Mouse (Mus musculus): ENCODE results near the gene Kcnmb3. TPM values are rescaled to one million over a fixed set of nuclear protein-coding genes. Genes with fewer than 3 reads are reported as not detected.

Kcnmb3 gene
- total and polyA plus RNA-seq, 3 experiments = not detected

- no peak overlapping the region for H3K27ac ChIP-seq (ENCODE audit: control insufficient read depth, low read depth, low read length)
- TF ChIP-seq HCFC1 (IDR thresholded peaks at IDR 0.05; ENCODE audit: low read depth, low read length) = no peak
- no peak for TF ChIP-seq ZC3H11A (IDR thresholded peaks at IDR 0.05; ENCODE audit: low read depth, low read length)
- no peak for TF ChIP-seq USF1 (IDR thresholded peaks at IDR 0.05; ENCODE audit: low read depth, low read length)
- no peak for TF ChIP-seq USF2 (IDR thresholded peaks at IDR 0.05; ENCODE audit: borderline replicate concordance in 1 of 2, insufficient read depth in 1 of 2, low read depth in 1 of 2, low read length in 2 of 2)
- no peak for TF ChIP-seq ZKSCAN1 (IDR thresholded peaks at IDR 0.05; ENCODE audit: low read depth, low read length)
- TF ChIP-seq RCOR1 (IDR thresholded peaks at IDR 0.05; ENCODE audit: low read depth, low read length) = no peak
- no peak for TF ChIP-seq NELFE (IDR thresholded peaks at IDR 0.05; ENCODE audit: low read depth, low read length)
- no peak for TF ChIP-seq ELF1 (IDR thresholded peaks at IDR 0.05; ENCODE audit: low read depth, low read length)
- TF ChIP-seq MXI1 (IDR thresholded peaks at IDR 0.05; ENCODE audit: low read depth, low read length) = no peak
- no peak for TF ChIP-seq E2F4 (IDR thresholded peaks at IDR 0.05; ENCODE audit: borderline replicate concordance, low read depth, low read length)
- TF ChIP-seq GATA1 (IDR thresholded peaks at IDR 0.05; ENCODE audit: low read depth, low read length) = no peak
- TF ChIP-seq TBP (IDR thresholded peaks at IDR 0.05; ENCODE audit: low read depth, low read length) = no peak
- no peak for TF ChIP-seq GABPA (IDR thresholded peaks at IDR 0.05; ENCODE audit: low read depth, low read length)
- TF ChIP-seq MAFK (IDR thresholded peaks at IDR 0.05; ENCODE audit: borderline replicate concordance, low read depth, low read length) = no peak
- no peak for TF ChIP-seq SIN3A (IDR thresholded peaks at IDR 0.05; ENCODE audit: low read length)
- TF ChIP-seq RAD21 (IDR thresholded peaks at IDR 0.05; ENCODE audit: low read depth, low read length) = no peak
- TF ChIP-seq ZMIZ1 (IDR thresholded peaks at IDR 0.05; ENCODE audit: low read depth, low read length) = no peak
- no peak for TF ChIP-seq CHD1 (IDR thresholded peaks at IDR 0.05; ENCODE audit: low read depth, low read length)
- peak; percentile 27 for DNase-seq (ENCODE audit: low read depth, low spot score)
- no peaks in the 10 kb centered on the region for H3K4me1 ChIP-seq (ENCODE audit: control insufficient read depth in 1 of 2, insufficient read depth in 2 of 2, low read length in 2 of 2)
- no peak overlapping the region for H3K4me3 ChIP-seq (ENCODE audit: control insufficient read depth in 1 of 2, insufficient read depth in 1 of 2, low read depth in 2 of 2, low read length in 2 of 2)
- H3K9ac ChIP-seq (ENCODE audit: control insufficient read depth, low read depth, low read length, poor library complexity, severe bottlenecking) = no peak overlapping the region
- peaks cover 0 to 11% of the 10 kb centered on the region in 2 experiments; a peak in 2 of 4 replicates for H3K36me3 ChIP-seq (ENCODE audit: control insufficient read depth in 1 of 2, insufficient read depth in 2 of 2, low read length in 2 of 2)
- no peaks in the 10 kb centered on the region for H3K9me3 ChIP-seq (replicated peaks; ENCODE audit: insufficient read depth, low read length)
- no peaks in the 10 kb centered on the region for H3K79me2 ChIP-seq (ENCODE audit: control insufficient read depth, insufficient read depth, low read length, poor library complexity)
- H3K27me3 ChIP-seq (ENCODE audit: control insufficient read depth in 1 of 2, insufficient read depth in 2 of 2, low read length in 2 of 2) = no peaks in the 10 kb centered on the region
Measured at GRCm38 (mm10) chr3:32437297-32437696, 54.7 kb downstream of the Kcnmb3 start.

- Histone ChIP-seq H3K4me3 (ENCODE audit: control insufficient read depth in 1 of 2, insufficient read depth in 1 of 2, low read depth in 2 of 2, low read length in 2 of 2) (no peak overlapping the region), H3K4me1 (ENCODE audit: control insufficient read depth in 1 of 2, insufficient read depth in 2 of 2, low read length in 2 of 2) (no peaks in the 10 kb centered on the region), H3K27ac (ENCODE audit: control insufficient read depth, low read depth, low read length) (no peak overlapping the region), H3K9ac (ENCODE audit: control insufficient read depth, low read depth, low read length, poor library complexity, severe bottlenecking) (no peak overlapping the region), H3K9me3 (replicated peaks; ENCODE audit: insufficient read depth, low read length) (no peaks in the 10 kb centered on the region), H3K36me3 (ENCODE audit: control insufficient read depth in 1 of 2, insufficient read depth in 2 of 2, low read length in 2 of 2) (peaks cover 0 to 11% of the 10 kb centered on the region in 2 experiments; a peak in 3 of 4 replicates), H3K79me2 (ENCODE audit: control insufficient read depth, insufficient read depth, low read length, poor library complexity) (peaks cover under 1% of the 10 kb centered on the region; the same call in 1 of the 2 replicates), H3K27me3 (ENCODE audit: control insufficient read depth in 1 of 2, insufficient read depth in 2 of 2, low read length in 2 of 2) (no peaks in the 10 kb centered on the region)
- DNase-seq (ENCODE audit: low read depth, low spot score) = no peak
- TF ChIP-seq MAZ (IDR thresholded peaks at IDR 0.05; ENCODE audit: low read depth, low read length) (no peak), GATA1 (IDR thresholded peaks at IDR 0.05; ENCODE audit: low read depth, low read length) (no peak), MAFK (IDR thresholded peaks at IDR 0.05; ENCODE audit: borderline replicate concordance, low read depth, low read length) (no peak), RAD21 (IDR thresholded peaks at IDR 0.05; ENCODE audit: low read depth, low read length) (no peak), E2F4 (IDR thresholded peaks at IDR 0.05; ENCODE audit: borderline replicate concordance, low read depth, low read length) (no peak), BHLHE40 (IDR thresholded peaks at IDR 0.05; ENCODE audit: borderline replicate concordance, low read depth, low read length) (no peak), ZKSCAN1 (IDR thresholded peaks at IDR 0.05; ENCODE audit: low read depth, low read length) (no peak)
Measured at GRCm38 (mm10) chr3:32436101-32436500, 55.9 kb downstream of the Kcnmb3 start.

All from MEL (cell line).